Mouse (Mus musculus) cerebellum, postnatal 4 days (tissue): ENCODE data around the gene Mtx2.

Experiments used
- DNase-seq, 2 experiments: peaks; one replicate each; pipeline ENCODE4 v3.0.0; 2022; ENCODE audit warnings: low spot score in 2 of 2, mixed read lengths in 1 of 2

The Mtx2 gene

DNA sequence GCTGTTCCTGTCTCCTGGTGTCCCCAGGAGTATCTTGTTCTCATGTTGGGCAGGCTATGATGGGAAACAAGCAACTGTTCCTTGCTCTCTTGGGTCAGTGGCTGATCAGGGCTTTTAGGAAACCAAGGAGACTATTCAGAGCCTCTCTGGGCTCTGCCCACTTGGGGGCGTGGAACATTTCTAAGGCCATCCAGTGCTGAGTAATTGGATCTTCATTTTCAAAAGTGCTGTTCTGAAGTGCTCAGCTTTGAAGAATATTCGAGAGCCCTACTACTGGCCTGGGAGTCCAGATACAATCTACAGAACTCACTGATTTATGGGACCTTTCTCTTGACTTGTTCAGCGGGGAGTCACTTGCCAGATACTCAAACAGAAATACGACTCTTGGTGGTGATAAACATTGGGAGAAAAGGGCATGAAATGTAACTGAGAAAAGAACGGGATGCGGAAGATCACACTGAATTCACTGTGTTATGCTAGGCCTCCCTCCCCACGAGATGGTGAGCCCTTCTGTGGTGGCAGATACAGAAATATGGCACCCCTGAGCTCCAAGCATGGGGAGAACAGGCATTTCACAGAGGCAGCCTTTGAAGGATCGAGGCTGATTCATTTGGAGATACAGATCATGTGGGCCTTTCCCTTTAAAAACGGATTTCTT, 92.4 kb downstream of the Mtx2 start:
- no peak for DNase-seq

DNA sequence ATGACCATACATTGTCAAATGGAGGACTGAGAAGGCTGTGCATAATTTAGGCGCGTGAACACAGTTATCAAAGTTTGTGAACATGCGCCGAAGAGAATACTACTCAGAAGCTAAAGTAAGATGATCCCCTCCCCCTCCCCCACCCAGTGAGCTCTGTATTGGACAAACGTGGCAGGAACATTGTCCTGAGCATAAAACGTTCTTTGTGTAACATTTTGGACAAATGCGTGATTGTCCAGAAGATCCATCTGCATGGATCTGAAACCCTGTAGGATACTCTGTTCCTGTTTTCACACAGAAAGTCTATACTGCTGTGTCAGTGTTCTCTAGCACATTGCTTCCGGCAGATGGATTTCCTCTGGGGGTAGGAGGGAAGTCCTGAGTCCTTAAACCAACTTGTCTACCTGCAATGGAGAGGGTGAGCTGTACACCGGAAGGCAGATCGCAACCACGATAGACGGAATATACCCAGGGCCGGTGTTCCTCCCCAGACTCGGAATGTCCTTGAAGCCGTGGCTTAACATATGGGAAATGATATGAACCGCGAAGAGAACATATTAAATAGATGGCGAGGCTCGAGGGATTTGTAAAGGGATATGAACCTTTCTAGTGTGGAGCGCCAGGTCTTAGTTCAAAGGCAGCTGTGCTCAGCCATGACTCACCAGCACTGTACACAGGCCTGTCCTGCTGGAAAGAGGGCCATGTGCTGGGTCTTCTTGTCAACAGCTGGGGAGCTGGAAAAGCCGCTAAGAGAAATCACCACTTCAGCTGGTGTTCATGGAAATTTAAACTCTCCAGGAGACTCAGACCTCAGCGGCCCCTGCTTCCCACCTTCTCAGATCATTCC, 100.6 kb downstream of the Mtx2 start:
- DNase-seq: no peak
